Mouse (Mus musculus): ENCODE data around the gene 4932438H23Rik. TPM values are rescaled to one million over a fixed set of nuclear protein-coding genes. Genes with fewer than 3 reads are reported as not detected.
A peak's percentile ranks its signal among the peaks of the same experiment; 100 is the strongest.

4932438H23Rik gene
- polyA plus RNA-seq, 1 experiment from 2014 or later, result 0.09 TPM

GRCm38 (mm10) chr16:91044270-91045182 lies 50.4 kb downstream of the 4932438H23Rik start, which contains the start of gene Paxbp1:
Paxbp1 (minus strand) TSS chr16:91044543.
- Histone ChIP-seq H3K9me3 (ENCODE audit: low read length) (no peaks in the 10 kb centered on the region), H3K4me3 (ENCODE audit: low read length) (peak within 1 kb of the TSS; percentile 99), H3K36me3 (ENCODE audit: insufficient read depth, low read length) (0 out of 2 replicates have a peak, but pooled peaks cover under 1% of the 10 kb centered on the region), H3K27me3 (ENCODE audit: insufficient read depth, low read length) (no peaks in the 10 kb centered on the region; the same call in 1 of the 2 replicates), H3K4me1 (ENCODE audit: insufficient read depth, low read length) (peaks cover 15% of the 10 kb centered on the region), H3K9ac (replicated peaks; ENCODE audit: low read length) (peak within 1 kb of the TSS; percentile 96), H3K27ac (ENCODE audit: low read length) (peak within 1 kb of the TSS; percentile 97), H3K4me2 (replicated peaks; ENCODE audit: low read depth, low read length) (peak within 1 kb of the TSS; percentile 79)
- WGBS, result 1% methylated on average over 64 of the region's 70 CpGs
- peak; percentile 98 for ATAC-seq (ENCODE audit: low FRiP score, low TSS enrichment)

GRCm38 (mm10) chr16:91043461-91044248 lies 51.3 kb downstream of the 4932438H23Rik start:
- Histone ChIP-seq H3K4me3 (ENCODE audit: low read length) (peak overlapping the region; percentile 99), H3K9me3 (ENCODE audit: low read length) (no peaks in the 10 kb centered on the region), H3K27me3 (ENCODE audit: insufficient read depth, low read length) (no peaks in the 10 kb centered on the region; the same call in 1 of the 2 replicates), H3K27ac (ENCODE audit: low read length) (peak overlapping the region; percentile 97), H3K9ac (replicated peaks; ENCODE audit: low read length) (peak overlapping the region; percentile 96), H3K4me1 (ENCODE audit: insufficient read depth, low read length) (peaks cover 15% of the 10 kb centered on the region), H3K36me3 (ENCODE audit: insufficient read depth, low read length) (0 out of 2 replicates have a peak, but pooled peaks cover 4% of the 10 kb centered on the region), H3K4me2 (replicated peaks; ENCODE audit: low read depth, low read length) (peak overlapping the region; percentile 59)
- ATAC-seq (ENCODE audit: low FRiP score, low TSS enrichment), result peak; percentile 84
- WGBS, result under 1% methylated on average over 42 of the region's 63 CpGs

- Histone ChIP-seq H3K4me1 (ENCODE audit: insufficient read depth, low read length) (peaks cover 15% of the 10 kb centered on the region), H3K4me3 (ENCODE audit: low read length) (peak overlapping the region; percentile 33), H3K27me3 (ENCODE audit: insufficient read depth, low read length) (no peaks in the 10 kb centered on the region; the same call in 1 of the 2 replicates), H3K9ac (replicated peaks; ENCODE audit: low read length) (peak overlapping the region; percentile 63; the same call in 1 of the 2 replicates), H3K9me3 (ENCODE audit: low read length) (no peaks in the 10 kb centered on the region), H3K27ac (ENCODE audit: low read length) (no peak overlapping the region), H3K4me2 (replicated peaks; ENCODE audit: low read depth, low read length) (peak overlapping the region; percentile 59), H3K36me3 (ENCODE audit: insufficient read depth, low read length) (peaks cover 12% of the 10 kb centered on the region; the same call in 1 of the 2 replicates)
- ATAC-seq (ENCODE audit: low FRiP score, low TSS enrichment), result no peak
- 41% methylated on average over 1 of the region's 1 CpGs for WGBS
Observed at GRCm38 (mm10) chr16:91042640-91043039, 52.3 kb downstream of the 4932438H23Rik start.

- no peak overlapping the region for H3K4me3 ChIP-seq (ENCODE audit: low read length)
- H3K4me1 ChIP-seq (ENCODE audit: insufficient read depth, low read length), result no peaks in the 10 kb centered on the region
- peaks cover 60% of the 10 kb centered on the region for H3K36me3 ChIP-seq (ENCODE audit: insufficient read depth, low read length)
- no peak for ATAC-seq (ENCODE audit: low FRiP score, low TSS enrichment)
- H3K4me2 ChIP-seq (replicated peaks; ENCODE audit: low read depth, low read length), result no peak overlapping the region
- H3K9me3 ChIP-seq (ENCODE audit: low read length), result no peaks in the 10 kb centered on the region
- H3K27me3 ChIP-seq (ENCODE audit: insufficient read depth, low read length), result no peaks in the 10 kb centered on the region
- WGBS, result 83% methylated on average over 10 of the region's 10 CpGs
- H3K27ac ChIP-seq (ENCODE audit: low read length), result no peak overlapping the region
- H3K9ac ChIP-seq (replicated peaks; ENCODE audit: low read length), result no peak overlapping the region
Observed at GRCm38 (mm10) chr16:91035866-91036265, 59.1 kb downstream of the 4932438H23Rik start.

GRCm38 (mm10) chr16:91030751-91031150 lies 64.2 kb downstream of the 4932438H23Rik start:
- WGBS, result 94% methylated on average over 4 of the region's 4 CpGs
- H3K4me1 ChIP-seq (ENCODE audit: insufficient read depth, low read length), result no peaks in the 10 kb centered on the region
- no peaks in the 10 kb centered on the region for H3K9me3 ChIP-seq (ENCODE audit: low read length)
- peaks cover 72% of the 10 kb centered on the region for H3K36me3 ChIP-seq (ENCODE audit: insufficient read depth, low read length)
- no peak overlapping the region for H3K4me2 ChIP-seq (replicated peaks; ENCODE audit: low read depth, low read length)
- no peak overlapping the region for H3K9ac ChIP-seq (replicated peaks; ENCODE audit: low read length)
- no peak overlapping the region for H3K27ac ChIP-seq (ENCODE audit: low read length)
- no peak overlapping the region for H3K4me3 ChIP-seq (ENCODE audit: low read length)
- H3K27me3 ChIP-seq (ENCODE audit: insufficient read depth, low read length), result no peaks in the 10 kb centered on the region
- no peak for ATAC-seq (ENCODE audit: low FRiP score, low TSS enrichment)

- Histone ChIP-seq H3K4me3 (ENCODE audit: low read length) (no peak overlapping the region), H3K36me3 (ENCODE audit: insufficient read depth, low read length) (peaks cover 74% of the 10 kb centered on the region), H3K27ac (ENCODE audit: low read length) (no peak overlapping the region), H3K4me2 (replicated peaks; ENCODE audit: low read depth, low read length) (no peak overlapping the region), H3K4me1 (ENCODE audit: insufficient read depth, low read length) (no peaks in the 10 kb centered on the region), H3K9me3 (ENCODE audit: low read length) (no peaks in the 10 kb centered on the region), H3K9ac (replicated peaks; ENCODE audit: low read length) (no peak overlapping the region), H3K27me3 (ENCODE audit: insufficient read depth, low read length) (no peaks in the 10 kb centered on the region)
- WGBS, result 89% methylated on average over 2 of the region's 2 CpGs
- no peak for ATAC-seq (ENCODE audit: low FRiP score, low TSS enrichment)
Observed at GRCm38 (mm10) chr16:91029901-91030300, 65.0 kb downstream of the 4932438H23Rik start.

- WGBS, result 91% methylated on average over 8 of the region's 8 CpGs
Observed at GRCm38 (mm10) chr16:91029161-91029743, 65.7 kb downstream of the 4932438H23Rik start.

GRCm38 (mm10) chr16:91026290-91026689 lies 68.6 kb downstream of the 4932438H23Rik start:
- H3K9ac ChIP-seq (replicated peaks; ENCODE audit: low read length), result no peak overlapping the region
- no peaks in the 10 kb centered on the region for H3K27me3 ChIP-seq (ENCODE audit: insufficient read depth, low read length)
- H3K9me3 ChIP-seq (ENCODE audit: low read length), result peaks cover 5% of the 10 kb centered on the region; the same call in 1 of the 2 replicates
- no peak overlapping the region for H3K4me2 ChIP-seq (replicated peaks; ENCODE audit: low read depth, low read length)
- H3K36me3 ChIP-seq (ENCODE audit: insufficient read depth, low read length), result peaks cover 77% of the 10 kb centered on the region
- ATAC-seq (ENCODE audit: low FRiP score, low TSS enrichment), result no peak
- no peak overlapping the region for H3K27ac ChIP-seq (ENCODE audit: low read length)
- H3K4me1 ChIP-seq (ENCODE audit: insufficient read depth, low read length), result no peaks in the 10 kb centered on the region
- no peak overlapping the region for H3K4me3 ChIP-seq (ENCODE audit: low read length)
- WGBS, result 90% methylated on average over 4 of the region's 4 CpGs

More at GRCm38 (mm10) chr16:91029161-91029743, 65.7 kb downstream of the 4932438H23Rik start:
- Histone ChIP-seq H3K36me3 (ENCODE audit: insufficient read depth, low read length) (peaks cover 74% of the 10 kb centered on the region), H3K4me1 (ENCODE audit: insufficient read depth, low read length) (no peaks in the 10 kb centered on the region), H3K4me2 (replicated peaks; ENCODE audit: low read depth, low read length) (no peak overlapping the region), H3K27me3 (ENCODE audit: insufficient read depth, low read length) (no peaks in the 10 kb centered on the region), H3K27ac (ENCODE audit: low read length) (no peak overlapping the region), H3K4me3 (ENCODE audit: low read length) (no peak overlapping the region), H3K9me3 (ENCODE audit: low read length) (0 out of 2 replicates have a peak, but pooled peaks cover 2% of the 10 kb centered on the region), H3K9ac (replicated peaks; ENCODE audit: low read length) (no peak overlapping the region)
- no peak for ATAC-seq (ENCODE audit: low FRiP score, low TSS enrichment)

GRCm38 (mm10) chr16:91023384-91023783 lies 71.5 kb downstream of the 4932438H23Rik start:
- H3K9ac ChIP-seq (replicated peaks; ENCODE audit: low read length), result no peak overlapping the region
- no peak overlapping the region for H3K4me3 ChIP-seq (ENCODE audit: low read length)
- H3K4me1 ChIP-seq (ENCODE audit: insufficient read depth, low read length), result no peaks in the 10 kb centered on the region
- no peak overlapping the region for H3K27ac ChIP-seq (ENCODE audit: low read length)
- H3K9me3 ChIP-seq (ENCODE audit: low read length), result peaks cover 5% of the 10 kb centered on the region; the same call in 1 of the 2 replicates
- no peaks in the 10 kb centered on the region for H3K27me3 ChIP-seq (ENCODE audit: insufficient read depth, low read length)
- 87% methylated on average over 1 of the region's 1 CpGs for WGBS
- H3K4me2 ChIP-seq (replicated peaks; ENCODE audit: low read depth, low read length), result no peak overlapping the region
- H3K36me3 ChIP-seq (ENCODE audit: insufficient read depth, low read length), result peaks cover 87% of the 10 kb centered on the region
- no peak for ATAC-seq (ENCODE audit: low FRiP score, low TSS enrichment)

Data from kidney, embryonic 16.5 days (tissue).